Mouse (Mus musculus) neural tube, embryonic 12.5 days (tissue): ENCODE measurements around the gene Pald1. TPM values are rescaled to one million over a fixed set of nuclear protein-coding genes. Genes with fewer than 3 reads are reported as not detected.
A peak's percentile ranks its signal among the peaks of the same experiment; 100 is the strongest.

Experiments
- ATAC-seq: fragments of 200-750 bp; cut with Nextera tagmentation; 2 replicates; pipeline ENCODE4 v1.8.0; 2017; ENCODE audit warnings: low read depth, mild to moderate bottlenecking, moderate TSS enrichment, moderate library complexity; ENCODE audit not compliant: low FRiP score
- H3K27ac ChIP-seq: fragments of 300-500 bp; sonication (generic); 2 replicates; pipeline ENCODE4 v1.5.1; 2016
- H3K27me3 ChIP-seq: fragments of 300-500 bp; sonication (generic); replicated peaks from 2 replicates; pipeline ENCODE4 v1.6.1; 2016; ENCODE audit warnings: mild to moderate bottlenecking
- H3K36me3 ChIP-seq: fragments of 300-500 bp; sonication (generic); 2 replicates; pipeline ENCODE4 v1.6.1; 2016; ENCODE audit warnings: mild to moderate bottlenecking
- H3K4me1 ChIP-seq: fragments of 300-500 bp; sonication (generic); 2 replicates; pipeline ENCODE4 v1.6.1; 2016
- H3K4me2 ChIP-seq: fragments of 300-500 bp; sonication (generic); replicated peaks from 2 replicates; pipeline ENCODE4 v1.6.1; 2016; ENCODE audit warnings: mild to moderate bottlenecking
- H3K4me3 ChIP-seq: fragments of 300-500 bp; sonication (generic); 2 replicates; pipeline ENCODE4 v1.5.1; 2016
- H3K9ac ChIP-seq: fragments of 300-500 bp; sonication (generic); 2 replicates; pipeline ENCODE4 v1.6.1; 2016; ENCODE audit warnings: mild to moderate bottlenecking
- H3K9me3 ChIP-seq: fragments of 300-500 bp; sonication (generic); 2 replicates; pipeline ENCODE4 v1.6.1; 2016; ENCODE audit warnings: mild to moderate bottlenecking
- WGBS: fragments of 180-500 bp; shearing (Covaris S2); methylation state at CpG from one replicate; pipeline ENCODE4 v1.1.7; 2016; 5-methylcytosine and 5-hydroxymethylcytosine counted together
- polyA plus RNA-seq: library from polyadenylated mRNA; unstranded; fragments of >200 nt; fragmentation: Nextera tagmentation; extraction: Ambion mirVana; gene quantifications from 2 replicates; pipeline ENCODE4 v1.2.1, GENCODE M21; 2016

The Pald1 gene
- polyA plus RNA-seq, 1 experiment from 2014 or later: 32.8 TPM

- no peak overlapping the region for H3K27ac ChIP-seq
- H3K36me3 ChIP-seq: no peaks in the 10 kb centered on the region; the same call in 1 of the 2 replicates
- H3K9me3 ChIP-seq: no peaks in the 10 kb centered on the region
- 0 out of 2 replicates have a peak overlapping the region, but pooled peaks have one; percentile 13 for H3K4me3 ChIP-seq
- no peak for ATAC-seq
- H3K9ac ChIP-seq: no peak overlapping the region
- peaks cover 42% of the 10 kb centered on the region for H3K4me1 ChIP-seq
- WGBS: 5% methylated on average over 9 of the region's 9 CpGs
- peaks cover 6% of the 10 kb centered on the region; the same call in 1 of the 2 replicates for H3K27me3 ChIP-seq
- H3K4me2 ChIP-seq: peak overlapping the region; percentile 75
These were observed 3.1 kb downstream of the Pald1 start for GRCm38 (mm10) chr10:61380186-61380585.

- H3K27me3 ChIP-seq: peaks cover 6% of the 10 kb centered on the region; the same call in 1 of the 2 replicates
- no peak overlapping the region for H3K4me3 ChIP-seq
- 81% methylated on average over 13 of the region's 13 CpGs for WGBS
- ATAC-seq: no peak
- peak overlapping the region; percentile 75 for H3K4me2 ChIP-seq
- H3K36me3 ChIP-seq: no peaks in the 10 kb centered on the region; the same call in 1 of the 2 replicates
- no peaks in the 10 kb centered on the region for H3K9me3 ChIP-seq
- H3K9ac ChIP-seq: no peak overlapping the region
- no peak overlapping the region for H3K27ac ChIP-seq
- H3K4me1 ChIP-seq: peaks cover 48% of the 10 kb centered on the region
These were observed 3.8 kb downstream of the Pald1 start for GRCm38 (mm10) chr10:61379340-61380040.

GRCm38 (mm10) chr10:61378698-61379097 lies 4.6 kb downstream of the Pald1 start:
- Histone ChIP-seq H3K9ac (no peak overlapping the region), H3K4me1 (peaks cover 42% of the 10 kb centered on the region), H3K4me2 (no peak overlapping the region), H3K36me3 (no peaks in the 10 kb centered on the region; the same call in 1 of the 2 replicates), H3K9me3 (no peaks in the 10 kb centered on the region), H3K4me3 (no peak overlapping the region), H3K27ac (no peak overlapping the region), H3K27me3 (peaks cover 6% of the 10 kb centered on the region; the same call in 1 of the 2 replicates)
- 88% methylated on average over 5 of the region's 5 CpGs for WGBS
- ATAC-seq: no peak

GRCm38 (mm10) chr10:61378050-61378449 lies 5.3 kb downstream of the Pald1 start:
- Histone ChIP-seq H3K4me2 (no peak overlapping the region), H3K27ac (no peak overlapping the region), H3K27me3 (peaks cover 6% of the 10 kb centered on the region; the same call in 1 of the 2 replicates), H3K9ac (no peak overlapping the region), H3K9me3 (no peaks in the 10 kb centered on the region), H3K36me3 (no peaks in the 10 kb centered on the region; the same call in 1 of the 2 replicates), H3K4me3 (no peak overlapping the region), H3K4me1 (peaks cover 40% of the 10 kb centered on the region)
- ATAC-seq: no peak
- 96% methylated on average over 5 of the region's 5 CpGs for WGBS

GRCm38 (mm10) chr10:61374771-61375481 lies 8.4 kb downstream of the Pald1 start:
- ATAC-seq: no peak
- Histone ChIP-seq H3K27me3 (no peaks in the 10 kb centered on the region), H3K9ac (no peak overlapping the region), H3K4me1 (peaks cover 34% of the 10 kb centered on the region), H3K36me3 (no peaks in the 10 kb centered on the region; the same call in 1 of the 2 replicates), H3K4me3 (no peak overlapping the region), H3K9me3 (no peaks in the 10 kb centered on the region), H3K4me2 (no peak overlapping the region), H3K27ac (no peak overlapping the region)
- WGBS: 84% methylated on average over 6 of the region's 6 CpGs

GRCm38 (mm10) chr10:61374076-61374475 lies 9.3 kb downstream of the Pald1 start:
- 56% methylated on average over 4 of the region's 4 CpGs for WGBS
- Histone ChIP-seq H3K4me2 (no peak overlapping the region), H3K4me3 (no peak overlapping the region), H3K4me1 (peaks cover 33% of the 10 kb centered on the region), H3K9me3 (no peaks in the 10 kb centered on the region), H3K9ac (no peak overlapping the region), H3K27ac (no peak overlapping the region), H3K36me3 (no peaks in the 10 kb centered on the region; the same call in 1 of the 2 replicates), H3K27me3 (no peaks in the 10 kb centered on the region)
- no peak for ATAC-seq

- 71% methylated on average over 4 of the region's 4 CpGs for WGBS
- no peak for ATAC-seq
- Histone ChIP-seq H3K4me3 (no peak overlapping the region), H3K9me3 (no peaks in the 10 kb centered on the region), H3K27ac (no peak overlapping the region), H3K27me3 (no peaks in the 10 kb centered on the region), H3K4me2 (no peak overlapping the region), H3K4me1 (peaks cover 33% of the 10 kb centered on the region), H3K36me3 (no peaks in the 10 kb centered on the region), H3K9ac (no peak overlapping the region)
These were observed 10.8 kb downstream of the Pald1 start for GRCm38 (mm10) chr10:61372585-61372923.

GRCm38 (mm10) chr10:61371884-61372584 lies 11.3 kb downstream of the Pald1 start:
- Histone ChIP-seq H3K36me3 (no peaks in the 10 kb centered on the region), H3K4me3 (no peak overlapping the region), H3K4me1 (peaks cover 33% of the 10 kb centered on the region), H3K9ac (no peak overlapping the region), H3K4me2 (no peak overlapping the region), H3K9me3 (no peaks in the 10 kb centered on the region), H3K27me3 (no peaks in the 10 kb centered on the region), H3K27ac (no peak overlapping the region)
- 82% methylated on average over 9 of the region's 9 CpGs for WGBS
- no peak for ATAC-seq

- Histone ChIP-seq H3K4me2 (no peak overlapping the region), H3K4me1 (peaks cover 33% of the 10 kb centered on the region), H3K36me3 (no peaks in the 10 kb centered on the region), H3K4me3 (no peak overlapping the region), H3K9ac (no peak overlapping the region), H3K27me3 (no peaks in the 10 kb centered on the region), H3K27ac (0 out of 2 replicates have a peak overlapping the region, but pooled peaks have one; percentile 9), H3K9me3 (no peaks in the 10 kb centered on the region)
- ATAC-seq: no peak
- WGBS: 68% methylated on average over 18 of the region's 18 CpGs
These were observed 12.9 kb downstream of the Pald1 start for GRCm38 (mm10) chr10:61370273-61370979.

- Histone ChIP-seq H3K9me3 (no peaks in the 10 kb centered on the region), H3K9ac (no peak overlapping the region), H3K4me3 (no peak overlapping the region), H3K36me3 (no peaks in the 10 kb centered on the region), H3K27ac (0 out of 2 replicates have a peak overlapping the region, but pooled peaks have one; percentile 9), H3K27me3 (no peaks in the 10 kb centered on the region), H3K4me2 (no peak overlapping the region), H3K4me1 (peaks cover 29% of the 10 kb centered on the region)
- WGBS: 67% methylated on average over 5 of the region's 5 CpGs
- no peak for ATAC-seq
These were observed 13.6 kb downstream of the Pald1 start for GRCm38 (mm10) chr10:61369755-61370154.

- H3K9ac ChIP-seq: no peak overlapping the region
- no peak for ATAC-seq
- H3K27me3 ChIP-seq: no peaks in the 10 kb centered on the region
- no peaks in the 10 kb centered on the region for H3K9me3 ChIP-seq
- H3K36me3 ChIP-seq: no peaks in the 10 kb centered on the region
- peaks cover 13% of the 10 kb centered on the region for H3K4me1 ChIP-seq
- H3K27ac ChIP-seq: no peak overlapping the region
- no peak overlapping the region for H3K4me2 ChIP-seq
- WGBS: 63% methylated on average over 1 of the region's 1 CpGs
- H3K4me3 ChIP-seq: no peak overlapping the region
These were observed 17.4 kb downstream of the Pald1 start for GRCm38 (mm10) chr10:61365902-61366301.
